Mouse (Mus musculus): ENCODE measurements around the gene Snx19. TPM values are rescaled to one million over a fixed set of nuclear protein-coding genes. Genes with fewer than 3 reads are reported as not detected.

The Snx19 gene
- 10 to 100 TPM; 45.5 to 46.9 TPM for total RNA-seq (2021)
- long read RNA-seq, experiment 1, full-length matches to known transcripts: 45 of 59 reads
- long read RNA-seq, experiment 1, partial matches to known transcripts: 9 of 59 reads
- long read RNA-seq, experiment 1, other reads (novel, unspliced or antisense): 5 of 59 reads
- long read RNA-seq, experiment 2, full-length matches to known transcripts: 33 of 43 reads
- long read RNA-seq, experiment 2, partial matches to known transcripts: 1 of 43 reads
- long read RNA-seq, experiment 2, other reads (novel, unspliced or antisense): 9 of 43 reads

GRCm38 (mm10) chr9:30426882-30427632 lies at the start of gene Snx19:
Gene Snx19 (plus strand): TSS chr9:30427108.
- peak; percentile 100 for TF ChIP-seq CTCF (IDR thresholded peaks at IDR 0.05)
- H3K4me3 ChIP-seq: peak within 1 kb of the TSS; percentile 62
- DNase-seq (ENCODE audit: extremely low spot score in 1 of 2, low spot score in 2 of 2): peak; percentile 93 to 96
- intact Hi-C loops (cut with DNase I): no loop called here
- peak within 1 kb of the TSS; percentile 83 for H3K27ac ChIP-seq

- DNase-seq (ENCODE audit: extremely low spot score in 1 of 2, low spot score in 2 of 2): no peak
- TF ChIP-seq CTCF (IDR thresholded peaks at IDR 0.05): no peak
- Histone ChIP-seq H3K27ac (no peak overlapping the region), H3K4me3 (no peak overlapping the region)
- intact Hi-C loops (cut with DNase I): no loop called here
Observed at GRCm38 (mm10) chr9:30400771-30401170, 26.1 kb upstream of the Snx19 start.

- H3K4me3 ChIP-seq: no peak overlapping the region
- intact Hi-C loops (cut with DNase I): loop anchor here (5.0 kb wide), 1 partner anchor 761 kb away; no protein-coding TSS in a partner anchor
- TF ChIP-seq CTCF (IDR thresholded peaks at IDR 0.05): peak; percentile 86
- DNase-seq (ENCODE audit: extremely low spot score in 1 of 2, low spot score in 2 of 2): peak; percentile 48 to 51
- no peak overlapping the region for H3K27ac ChIP-seq
Observed at GRCm38 (mm10) chr9:30422940-30423339, 4.0 kb upstream of the Snx19 start.

DNA sequence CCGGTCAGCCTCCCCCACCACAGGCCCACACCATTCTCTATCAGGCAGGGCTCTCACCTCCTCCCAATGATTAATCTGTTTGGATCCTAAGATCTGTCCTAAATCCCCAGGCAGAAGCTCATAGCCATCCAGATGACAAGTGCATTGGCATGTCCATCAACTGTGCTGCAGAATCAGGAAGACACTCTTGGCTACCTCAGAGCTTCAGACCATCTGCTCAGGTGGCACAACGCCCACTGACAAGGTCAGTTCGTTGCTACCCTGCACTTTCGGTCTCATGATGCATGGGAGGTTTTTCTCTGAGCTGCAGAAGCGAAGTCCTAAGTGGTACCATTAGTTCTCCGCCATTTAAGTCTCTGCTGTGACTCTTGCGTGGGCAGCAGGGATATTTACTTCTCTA lies 1.7 kb upstream of the Snx19 start:
- no peak overlapping the region for H3K27ac ChIP-seq
- intact Hi-C loops (cut with DNase I): no loop called here
- no peak for TF ChIP-seq CTCF (IDR thresholded peaks at IDR 0.05)
- H3K4me3 ChIP-seq: no peak overlapping the region
- no peak for DNase-seq (ENCODE audit: extremely low spot score in 1 of 2, low spot score in 2 of 2)

- TF ChIP-seq CTCF (IDR thresholded peaks at IDR 0.05): no peak
- H3K27ac ChIP-seq: no peak overlapping the region
- no peak for DNase-seq (ENCODE audit: extremely low spot score in 1 of 2, low spot score in 2 of 2)
- intact Hi-C loops (cut with DNase I): no loop called here
- no peak overlapping the region for H3K4me3 ChIP-seq
Observed at GRCm38 (mm10) chr9:30428231-30428630, 1.3 kb downstream of the Snx19 start.

DNA sequence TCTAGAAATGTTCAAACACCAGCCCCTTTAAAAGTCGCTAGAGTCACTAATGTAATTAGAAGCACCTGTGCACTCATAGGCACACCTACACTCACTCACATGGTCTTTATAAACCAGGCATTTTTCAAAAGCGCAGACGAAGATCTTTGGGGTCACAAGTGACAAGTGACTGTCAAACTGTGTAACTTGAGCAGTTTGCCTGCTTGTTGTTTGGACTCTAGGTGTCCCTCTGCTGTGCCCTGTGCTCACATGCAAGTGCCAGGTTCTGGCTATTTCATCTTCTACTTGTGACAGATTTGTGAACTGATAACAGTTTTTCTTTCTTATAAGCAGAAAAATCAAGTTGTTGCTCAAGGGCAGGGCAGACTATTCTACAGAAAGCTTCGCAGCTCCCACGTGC lies 3.5 kb downstream of the Snx19 start:
- TF ChIP-seq CTCF (IDR thresholded peaks at IDR 0.05): no peak
- intact Hi-C loops (cut with DNase I): no loop called here
- DNase-seq (ENCODE audit: extremely low spot score in 1 of 2, low spot score in 2 of 2): no peak
- no peak overlapping the region for H3K4me3 ChIP-seq
- H3K27ac ChIP-seq: no peak overlapping the region

GRCm38 (mm10) chr9:30431909-30432308 lies 5.0 kb downstream of the Snx19 start:
- DNase-seq (ENCODE audit: extremely low spot score in 1 of 2, low spot score in 2 of 2): no peak
- TF ChIP-seq CTCF (IDR thresholded peaks at IDR 0.05): no peak
- intact Hi-C loops (cut with DNase I): no loop called here

GRCm38 (mm10) chr9:30433914-30434313 lies 7.0 kb downstream of the Snx19 start:
- H3K4me3 ChIP-seq: no peak overlapping the region
- intact Hi-C loops (cut with DNase I): no loop called here
- H3K27ac ChIP-seq: no peak overlapping the region
- no peak for TF ChIP-seq CTCF (IDR thresholded peaks at IDR 0.05)
- DNase-seq (ENCODE audit: extremely low spot score in 1 of 2, low spot score in 2 of 2): no peak

More at GRCm38 (mm10) chr9:30431909-30432308, 5.0 kb downstream of the Snx19 start:
- Histone ChIP-seq H3K4me3 (no peak overlapping the region), H3K27ac (no peak overlapping the region)

- H3K4me3 ChIP-seq: no peak overlapping the region
- intact Hi-C loops (cut with DNase I): no loop called here
- DNase-seq (ENCODE audit: extremely low spot score in 1 of 2, low spot score in 2 of 2): no peak
Observed at GRCm38 (mm10) chr9:30435902-30436585, 9.1 kb downstream of the Snx19 start.

DNA sequence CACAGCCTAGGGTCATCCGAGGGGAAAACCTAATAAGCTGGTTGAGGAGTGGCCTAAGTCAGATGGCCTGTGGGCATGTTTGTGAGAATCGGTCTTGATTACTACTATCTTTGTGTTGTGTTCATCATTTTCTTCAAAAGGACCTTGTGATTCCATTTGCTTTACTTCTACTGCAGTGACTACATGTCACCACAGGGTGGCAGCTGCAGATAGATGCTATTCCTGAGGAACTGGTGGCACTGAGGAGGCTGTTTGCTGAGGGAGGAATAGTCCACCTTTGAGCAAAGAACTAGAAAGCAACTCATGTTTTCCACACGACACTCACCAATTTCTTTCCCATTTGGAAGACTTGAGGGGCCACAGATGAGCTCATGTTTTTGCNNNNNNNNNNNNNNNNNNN lies 11.6 kb downstream of the Snx19 start:
- intact Hi-C loops (cut with DNase I): no loop called here
- no peak overlapping the region for H3K4me3 ChIP-seq
- DNase-seq (ENCODE audit: extremely low spot score in 1 of 2, low spot score in 2 of 2): peak; percentile 27 to 45
- TF ChIP-seq CTCF (IDR thresholded peaks at IDR 0.05): peak; percentile 80
- H3K27ac ChIP-seq: no peak overlapping the region

More at GRCm38 (mm10) chr9:30435902-30436585, 9.1 kb downstream of the Snx19 start:
- peak overlapping the region; percentile 55; the same call in 1 of the 2 replicates for H3K27ac ChIP-seq
- TF ChIP-seq CTCF (IDR thresholded peaks at IDR 0.05): no peak

DNA sequence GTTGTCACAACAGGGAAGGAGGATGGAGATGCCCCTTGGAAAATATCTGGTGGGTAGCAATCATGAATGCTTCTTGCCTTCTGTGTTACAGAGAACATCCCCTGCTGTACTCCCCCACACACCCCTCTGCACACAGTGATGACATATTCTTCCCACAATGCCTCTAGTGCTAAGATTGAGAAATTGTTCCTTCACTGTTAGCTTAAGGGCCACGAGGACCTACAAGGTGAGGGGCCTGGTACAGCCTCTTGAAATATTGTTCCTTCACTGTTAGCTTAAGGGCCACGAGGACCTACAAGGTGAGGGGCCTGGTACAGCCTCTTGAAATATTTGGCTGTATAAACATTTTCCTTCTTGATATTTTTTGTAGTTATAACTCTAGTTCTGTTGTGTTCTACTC lies 14.9 kb downstream of the Snx19 start:
- intact Hi-C loops (cut with DNase I): loop anchor here (10.0 kb wide), 1 partner anchor 643 kb away; no protein-coding TSS in a partner anchor

More for the DNA sequence above, 14.9 kb downstream of the Snx19 start:
- H3K4me3 ChIP-seq: no peak overlapping the region
- H3K27ac ChIP-seq: no peak overlapping the region
- DNase-seq (ENCODE audit: extremely low spot score in 1 of 2, low spot score in 2 of 2): no peak
- no peak for TF ChIP-seq CTCF (IDR thresholded peaks at IDR 0.05)

Data from left cerebral cortex, adult 2 months (tissue).